Mouse (Mus musculus) E14TG2a.4 (cell line): Measurements from ENCODE around the gene Arrdc5.

Experiments used
- CTCF ChIP-seq: conservative IDR thresholded peaks from 2 replicates; pipeline ENCODE4 v1.5.1; 2014; ENCODE audit warnings: low read length
- NANOG ChIP-seq: IDR thresholded peaks from 2 replicates; pipeline ENCODE4 v1.6.1; 2014; ENCODE audit warnings: borderline replicate concordance, low read length, mixed read lengths
- POU5F1 ChIP-seq: IDR thresholded peaks from 2 replicates; pipeline ENCODE4 v1.6.1; 2014; ENCODE audit warnings: low read length, borderline replicate concordance

GRCm38 (mm10) chr17:56257181-56257894 lies 42.7 kb downstream of the Arrdc5 start:
- TF ChIP-seq CTCF: no peak
- no peak for TF ChIP-seq NANOG
- TF ChIP-seq POU5F1: no peak
